Mouse (Mus musculus) cerebellum, adult 9-10 months (tissue): Measurements from ENCODE around the gene Cacna1d.

Experiments used
- DNase-seq: peaks from one replicate; pipeline ENCODE4 v3.0.0; 2022

Gene Cacna1d

GRCm38 (mm10) chr14:30138379-30138964 lies 352.8 kb downstream of the Cacna1d start:
- DNase-seq, result no peak

- no peak for DNase-seq
Measured at GRCm38 (mm10) chr14:30137961-30138360, 353.3 kb downstream of the Cacna1d start.

GRCm38 (mm10) chr14:30136965-30137364 lies 354.3 kb downstream of the Cacna1d start:
- peak; percentile 89 for DNase-seq

- no peak for DNase-seq
Measured at GRCm38 (mm10) chr14:30135351-30135750, 355.9 kb downstream of the Cacna1d start.

- no peak for DNase-seq
Measured at GRCm38 (mm10) chr14:30133684-30134083, 357.6 kb downstream of the Cacna1d start.

- DNase-seq, result no peak
Measured at GRCm38 (mm10) chr14:30131256-30131655, 360.0 kb downstream of the Cacna1d start.

- peak; percentile 36 for DNase-seq
Measured at GRCm38 (mm10) chr14:30130092-30130491, 361.2 kb downstream of the Cacna1d start.

- DNase-seq, result no peak
Measured at GRCm38 (mm10) chr14:30129378-30129777, 361.9 kb downstream of the Cacna1d start.

- no peak for DNase-seq
Measured at GRCm38 (mm10) chr14:30124951-30125690, 366.1 kb downstream of the Cacna1d start.

- DNase-seq, result no peak
Measured at GRCm38 (mm10) chr14:30120023-30120422, 371.2 kb downstream of the Cacna1d start.

- no peak for DNase-seq
Measured at GRCm38 (mm10) chr14:30113392-30114108, 377.7 kb downstream of the Cacna1d start.

GRCm38 (mm10) chr14:30109079-30109478 lies 382.2 kb downstream of the Cacna1d start:
- no peak for DNase-seq

- no peak for DNase-seq
Measured at GRCm38 (mm10) chr14:30106550-30106949, 384.7 kb downstream of the Cacna1d start.

GRCm38 (mm10) chr14:30105551-30105950 lies 385.7 kb downstream of the Cacna1d start:
- DNase-seq, result peak; percentile 55

- DNase-seq, result no peak
Measured at GRCm38 (mm10) chr14:30103946-30104536, 387.2 kb downstream of the Cacna1d start.

GRCm38 (mm10) chr14:30097239-30097638 lies 394.0 kb downstream of the Cacna1d start:
- DNase-seq, result no peak

GRCm38 (mm10) chr14:30092426-30092825 lies 398.8 kb downstream of the Cacna1d start:
- DNase-seq, result no peak

- no peak for DNase-seq
Measured at GRCm38 (mm10) chr14:30092021-30092420, 399.2 kb downstream of the Cacna1d start.

GRCm38 (mm10) chr14:30079729-30080128 lies 411.5 kb downstream of the Cacna1d start:
- no peak for DNase-seq

GRCm38 (mm10) chr14:30078115-30078808 lies 413.0 kb downstream of the Cacna1d start:
- no peak for DNase-seq

GRCm38 (mm10) chr14:30075268-30075887 lies 415.9 kb downstream of the Cacna1d start:
- peak; percentile 73 for DNase-seq

GRCm38 (mm10) chr14:30068566-30068965 lies 422.7 kb downstream of the Cacna1d start:
- DNase-seq, result no peak
